Mouse (Mus musculus) testis, adult 2 months (tissue): ENCODE results near the gene Farp1.

ENCODE experiments used
- CTCF ChIP-seq: fragments of 200-500 bp; IDR thresholded peaks from 2 replicates; pipeline ENCODE4 v1.5.1; 2012; ENCODE audit warnings: low read depth, mild to moderate bottlenecking, inconsistent platforms, low read length, moderate library complexity; ENCODE audit not compliant: control insufficient read depth, insufficient read depth, insufficient replicate concordance
- POLR2A ChIP-seq: fragments of 200-500 bp; IDR thresholded peaks from 2 replicates; pipeline ENCODE4 v1.6.1; 2012; ENCODE audit warnings: low read depth, mild to moderate bottlenecking, inconsistent platforms, low read length, moderate library complexity; ENCODE audit not compliant: control insufficient read depth

- TF ChIP-seq POLR2A = no peak
- TF ChIP-seq CTCF = no peak
These were observed 263.5 kb downstream of the Farp1 start for GRCm38 (mm10) chr14:121298537-121298936.
